Mouse (Mus musculus): ENCODE measurements around the gene Ugt1a6b. TPM values are rescaled to one million over a fixed set of nuclear protein-coding genes. Genes with fewer than 3 reads are reported as not detected.

Gene Ugt1a6b
- polyA plus RNA-seq, 1 experiment = not detected

DNA sequence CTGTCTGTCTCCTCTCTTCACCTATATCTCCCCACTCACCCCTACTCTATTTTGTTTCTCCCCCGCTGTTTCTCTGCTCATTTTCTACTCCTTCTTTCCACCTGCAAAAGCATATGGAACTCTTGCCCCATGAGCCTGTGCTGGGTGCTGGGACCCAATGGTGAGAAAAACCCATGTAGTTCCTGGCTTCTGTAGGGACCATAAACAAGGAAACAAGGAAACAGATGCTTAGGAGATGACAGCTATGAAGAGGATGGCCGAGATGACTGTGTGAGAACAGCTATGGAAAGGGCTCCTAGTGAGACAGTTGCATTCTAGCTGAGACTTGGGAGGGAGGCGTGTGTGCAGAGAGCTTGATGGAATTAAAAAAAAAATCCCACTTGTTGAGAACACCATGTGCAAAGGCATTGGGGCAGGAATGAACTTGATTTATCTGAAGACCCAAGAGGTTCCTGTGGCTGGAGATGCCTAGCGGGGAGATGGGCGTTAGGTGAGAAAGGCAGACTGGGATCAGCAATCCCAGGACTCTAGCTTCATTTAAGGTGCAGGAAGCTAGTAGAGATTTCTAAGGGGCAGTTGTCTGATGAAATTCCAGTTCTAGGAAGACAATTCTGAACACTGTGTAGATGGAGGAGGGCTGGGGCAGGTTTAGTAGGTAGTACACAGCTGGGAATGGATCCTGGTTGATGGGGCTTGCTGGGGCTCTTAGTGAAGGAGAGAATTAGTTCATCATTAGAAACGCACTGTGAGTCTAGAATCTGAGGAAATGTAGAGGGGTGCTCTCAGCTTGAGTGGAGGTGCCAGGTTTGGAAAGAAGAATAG is 128.1 kb downstream of the Ugt1a6b start:
- H3K27me3 ChIP-seq (ENCODE audit: control insufficient read depth) = peaks cover 5% of the 10 kb centered on the region; the same call in 1 of the 2 replicates
- no peak overlapping the region for H3K4me3 ChIP-seq (replicated peaks)
- H3K4me1 ChIP-seq (ENCODE audit: control insufficient read depth) = peaks cover 3% of the 10 kb centered on the region
- TF ChIP-seq TAL1 (IDR thresholded peaks at IDR 0.05; ENCODE audit: low read length) (no peak), GATA1 (IDR thresholded peaks at IDR 0.05; ENCODE audit: low read length) (no peak)
- no peaks in the 10 kb centered on the region for H3K36me3 ChIP-seq (ENCODE audit: control insufficient read depth)
- peaks cover 57% of the 10 kb centered on the region for H3K9me3 ChIP-seq (ENCODE audit: control insufficient read depth, low read length)

GRCm38 (mm10) chr1:88231803-88232499 is 128.9 kb downstream of the Ugt1a6b start:
- H3K4me3 ChIP-seq (replicated peaks) = no peak overlapping the region
- H3K36me3 ChIP-seq (ENCODE audit: control insufficient read depth) = no peaks in the 10 kb centered on the region
- H3K4me1 ChIP-seq (ENCODE audit: control insufficient read depth) = peaks cover 3% of the 10 kb centered on the region
- TF ChIP-seq TAL1 (IDR thresholded peaks at IDR 0.05; ENCODE audit: low read length) (no peak), GATA1 (IDR thresholded peaks at IDR 0.05; ENCODE audit: low read length) (no peak)
- H3K27me3 ChIP-seq (ENCODE audit: control insufficient read depth) = peaks cover 5% of the 10 kb centered on the region; the same call in 1 of the 2 replicates
- peaks cover 56% of the 10 kb centered on the region for H3K9me3 ChIP-seq (ENCODE audit: control insufficient read depth, low read length)

- peaks cover 58% of the 10 kb centered on the region for H3K9me3 ChIP-seq (ENCODE audit: control insufficient read depth, low read length)
- H3K36me3 ChIP-seq (ENCODE audit: control insufficient read depth) = no peaks in the 10 kb centered on the region
- no peak for TF ChIP-seq GATA1 (IDR thresholded peaks at IDR 0.05; ENCODE audit: low read length)
- TF ChIP-seq TAL1 (IDR thresholded peaks at IDR 0.05; ENCODE audit: low read length) = no peak
- H3K27me3 ChIP-seq (ENCODE audit: control insufficient read depth) = peaks cover 5% of the 10 kb centered on the region; the same call in 1 of the 2 replicates
- no peak overlapping the region for H3K4me3 ChIP-seq (replicated peaks)
- no peaks in the 10 kb centered on the region for H3K4me1 ChIP-seq (ENCODE audit: control insufficient read depth)
Measured at GRCm38 (mm10) chr1:88232664-88233380, 129.8 kb downstream of the Ugt1a6b start.

DNA sequence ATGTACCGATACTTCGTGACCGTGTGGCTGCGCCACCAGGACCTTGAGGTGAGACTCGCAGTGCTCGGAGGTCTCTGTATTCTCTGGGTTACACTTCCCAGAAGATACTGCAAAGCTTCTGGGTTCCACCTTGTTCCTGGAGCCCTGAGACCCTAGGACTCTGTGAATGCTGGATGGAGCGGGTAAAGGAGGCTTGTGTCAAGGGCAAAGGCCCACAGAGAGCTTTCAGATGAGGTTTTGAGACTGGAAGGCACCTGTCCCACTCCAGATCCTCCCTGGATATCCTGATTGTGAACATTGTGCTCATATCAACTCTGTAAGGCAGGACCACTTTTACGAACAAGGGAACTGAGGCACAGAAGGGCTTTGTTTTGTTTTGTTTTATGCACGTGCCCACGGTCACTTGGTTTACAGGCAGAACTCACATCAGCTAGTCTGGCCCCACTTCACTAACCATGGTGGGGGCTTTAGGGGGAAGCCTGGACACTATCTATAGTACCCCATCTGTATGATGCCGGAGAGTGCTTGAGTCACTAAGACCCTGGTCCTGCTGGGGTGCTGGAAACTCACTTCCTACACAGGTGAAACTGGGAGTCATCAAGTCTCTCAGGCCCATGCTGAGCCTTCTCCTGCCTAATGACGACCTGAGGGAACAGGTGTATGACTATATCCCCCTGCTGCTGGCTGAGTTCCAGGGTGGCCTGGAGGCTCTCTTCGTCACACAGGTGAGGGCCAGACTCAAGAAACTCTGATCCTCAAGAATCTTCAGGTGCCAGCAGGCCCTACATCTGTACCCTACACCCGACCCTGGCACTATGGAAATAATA is 130.6 kb downstream of the Ugt1a6b start:
- H3K9me3 ChIP-seq (ENCODE audit: control insufficient read depth, low read length) = peaks cover 61% of the 10 kb centered on the region

GRCm38 (mm10) chr1:88234248-88234610 is 131.2 kb downstream of the Ugt1a6b start:
- Histone ChIP-seq H3K9me3 (ENCODE audit: control insufficient read depth, low read length) (peaks cover 67% of the 10 kb centered on the region), H3K27me3 (ENCODE audit: control insufficient read depth) (peaks cover 5% of the 10 kb centered on the region; the same call in 1 of the 2 replicates), H3K36me3 (ENCODE audit: control insufficient read depth) (no peaks in the 10 kb centered on the region), H3K4me1 (ENCODE audit: control insufficient read depth) (no peaks in the 10 kb centered on the region), H3K4me3 (replicated peaks) (no peak overlapping the region)
- no peak for TF ChIP-seq TAL1 (IDR thresholded peaks at IDR 0.05; ENCODE audit: low read length)
- no peak for TF ChIP-seq GATA1 (IDR thresholded peaks at IDR 0.05; ENCODE audit: low read length)

More for the DNA sequence above, 130.6 kb downstream of the Ugt1a6b start:
- Histone ChIP-seq H3K4me3 (replicated peaks) (no peak overlapping the region), H3K4me1 (ENCODE audit: control insufficient read depth) (no peaks in the 10 kb centered on the region), H3K36me3 (ENCODE audit: control insufficient read depth) (no peaks in the 10 kb centered on the region), H3K27me3 (ENCODE audit: control insufficient read depth) (peaks cover 5% of the 10 kb centered on the region; the same call in 1 of the 2 replicates)
- no peak for TF ChIP-seq GATA1 (IDR thresholded peaks at IDR 0.05; ENCODE audit: low read length)
- TF ChIP-seq TAL1 (IDR thresholded peaks at IDR 0.05; ENCODE audit: low read length) = no peak

DNA sequence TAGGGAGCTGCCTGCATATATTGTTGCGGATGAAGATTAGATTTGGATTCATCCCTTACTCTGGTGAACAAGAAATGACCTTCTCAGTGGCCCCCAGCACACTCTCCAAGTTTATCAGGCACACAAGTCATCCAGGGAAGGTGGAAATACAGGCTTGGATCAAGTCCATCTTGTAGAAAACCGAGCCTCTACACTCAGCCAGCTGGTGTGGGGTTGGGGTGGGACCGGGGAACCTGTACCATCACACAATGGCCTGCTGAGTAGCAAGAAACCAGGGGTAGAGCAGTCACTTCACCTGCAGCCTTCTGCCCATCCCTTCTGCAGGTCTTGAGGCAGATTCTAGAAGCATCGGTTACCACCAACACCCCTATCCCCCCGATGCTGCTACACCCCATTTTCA is 131.6 kb downstream of the Ugt1a6b start:
- Histone ChIP-seq H3K4me1 (ENCODE audit: control insufficient read depth) (no peaks in the 10 kb centered on the region), H3K27me3 (ENCODE audit: control insufficient read depth) (peaks cover 5% of the 10 kb centered on the region; the same call in 1 of the 2 replicates), H3K4me3 (replicated peaks) (no peak overlapping the region), H3K9me3 (ENCODE audit: control insufficient read depth, low read length) (peaks cover 71% of the 10 kb centered on the region), H3K36me3 (ENCODE audit: control insufficient read depth) (no peaks in the 10 kb centered on the region)
- no peak for TF ChIP-seq TAL1 (IDR thresholded peaks at IDR 0.05; ENCODE audit: low read length)
- no peak for TF ChIP-seq GATA1 (IDR thresholded peaks at IDR 0.05; ENCODE audit: low read length)

DNA sequence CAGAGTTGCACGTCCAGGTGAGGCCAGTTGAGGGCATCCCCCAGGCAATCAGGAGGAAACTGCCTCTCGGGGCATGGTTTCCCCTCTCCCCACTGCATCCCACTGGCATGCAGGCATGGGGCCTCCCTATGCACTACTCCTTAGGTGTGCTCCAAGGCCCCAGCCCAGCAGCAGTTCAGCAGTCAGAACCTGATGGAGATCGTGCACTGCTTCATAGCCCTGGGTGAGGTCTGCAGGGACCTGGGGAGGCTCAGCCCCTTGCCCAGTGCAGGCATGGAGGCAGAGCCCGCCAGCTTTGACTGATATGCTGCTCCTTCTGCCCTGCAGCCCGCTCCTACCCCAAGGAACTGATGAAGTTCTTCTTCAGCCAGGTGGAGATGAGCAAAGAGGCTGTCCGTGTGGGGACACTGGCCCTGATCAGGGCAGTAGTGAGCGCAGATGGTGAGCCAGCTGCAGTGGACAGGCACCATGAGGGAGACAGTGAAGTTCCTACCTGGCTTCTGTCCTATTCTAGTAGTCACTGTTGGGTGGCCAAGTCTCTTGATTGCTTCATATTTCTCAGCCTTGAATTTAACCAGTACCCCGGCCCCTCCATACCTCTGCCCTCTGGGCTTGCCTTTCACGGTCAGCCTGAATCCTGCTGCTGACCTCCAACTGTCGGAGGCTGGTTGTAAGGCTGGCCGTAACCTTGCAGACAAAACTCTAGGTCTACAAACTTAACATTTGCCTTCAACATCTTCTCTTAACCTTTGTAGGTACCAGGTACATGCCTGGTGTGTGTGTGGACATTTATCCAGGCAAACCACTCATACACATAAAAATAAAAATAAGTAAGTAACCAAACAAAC is 132.2 kb downstream of the Ugt1a6b start:
- Histone ChIP-seq H3K4me3 (replicated peaks) (no peak overlapping the region), H3K27me3 (ENCODE audit: control insufficient read depth) (peaks cover 5% of the 10 kb centered on the region; the same call in 1 of the 2 replicates), H3K36me3 (ENCODE audit: control insufficient read depth) (no peaks in the 10 kb centered on the region), H3K4me1 (ENCODE audit: control insufficient read depth) (no peaks in the 10 kb centered on the region), H3K9me3 (ENCODE audit: control insufficient read depth, low read length) (peaks cover 71% of the 10 kb centered on the region)
- 0 out of 3 replicates have a peak, but pooled peaks have one; percentile 24 for TF ChIP-seq TAL1 (IDR thresholded peaks at IDR 0.05; ENCODE audit: low read length)
- TF ChIP-seq GATA1 (IDR thresholded peaks at IDR 0.05; ENCODE audit: low read length) = no peak

Data from erythroblast, embryonic 14.5 days (primary cell).